Mouse (Mus musculus): ENCODE measurements around the gene Olfr9. TPM values are rescaled to one million over a fixed set of nuclear protein-coding genes. Genes with fewer than 3 reads are reported as not detected.
"Not testable (repeated sequence)": the region's sequence is repeated elsewhere in the genome, so short reads cannot be mapped to it uniquely, and the experiment has no call there.

Gene Olfr9
- polyA plus RNA-seq, 1 experiment = not detected

- TF ChIP-seq POLR2A (IDR thresholded peaks at IDR 0.05; ENCODE audit: borderline replicate concordance, low read depth, low read length) (no peak), CTCF (IDR thresholded peaks at IDR 0.05; ENCODE audit: low read depth, low read length) (no peak)
- Histone ChIP-seq H3K27ac (ENCODE audit: insufficient read depth, low read depth, low read length) (no peak overlapping the region), H3K4me3 (ENCODE audit: insufficient read depth, low read length) (no peak overlapping the region), H3K4me1 (ENCODE audit: control insufficient read depth, insufficient read depth, low read length) (no peaks in the 10 kb centered on the region)
Measured at GRCm38 (mm10) chr10:128996523-128997040, 7.4 kb downstream of the Olfr9 start.

- H3K4me3 ChIP-seq (ENCODE audit: insufficient read depth, low read length) = no peak overlapping the region
- TF ChIP-seq POLR2A (IDR thresholded peaks at IDR 0.05; ENCODE audit: borderline replicate concordance, low read depth, low read length) = no peak
- no peak for TF ChIP-seq CTCF (IDR thresholded peaks at IDR 0.05; ENCODE audit: low read depth, low read length)
- H3K27ac ChIP-seq (ENCODE audit: insufficient read depth, low read depth, low read length) = no peak overlapping the region
- peaks cover 8% of the 10 kb centered on the region for H3K4me1 ChIP-seq (ENCODE audit: control insufficient read depth, insufficient read depth, low read length)
Measured at GRCm38 (mm10) chr10:129004032-129004920, 15.0 kb downstream of the Olfr9 start.

- TF ChIP-seq CTCF (IDR thresholded peaks at IDR 0.05; ENCODE audit: low read depth, low read length) (no peak), POLR2A (IDR thresholded peaks at IDR 0.05; ENCODE audit: borderline replicate concordance, low read depth, low read length) (no peak)
- H3K4me3 ChIP-seq (ENCODE audit: insufficient read depth, low read length) = no peak within 1 kb of the TSS
- no peaks in the 10 kb centered on the region for H3K4me1 ChIP-seq (ENCODE audit: control insufficient read depth, insufficient read depth, low read length)
- no peak within 1 kb of the TSS for H3K27ac ChIP-seq (ENCODE audit: insufficient read depth, low read depth, low read length)
Measured at GRCm38 (mm10) chr10:129010288-129010841, 21.1 kb downstream of the Olfr9 start, which contains the start of gene Olfr763. Olfr763 (plus strand) TSS chr10:129010791.

GRCm38 (mm10) chr10:129011511-129011910, 22.3 kb downstream of the Olfr9 start:
- not testable (repeated sequence) for H3K27ac ChIP-seq (ENCODE audit: insufficient read depth, low read depth, low read length); H3K4me1 ChIP-seq (ENCODE audit: control insufficient read depth, insufficient read depth, low read length); H3K4me3 ChIP-seq (ENCODE audit: insufficient read depth, low read length)

GRCm38 (mm10) chr10:129014477-129014876, 25.2 kb downstream of the Olfr9 start:
- Histone ChIP-seq H3K4me1 (ENCODE audit: control insufficient read depth, insufficient read depth, low read length) (no peaks in the 10 kb centered on the region), H3K27ac (ENCODE audit: insufficient read depth, low read depth, low read length) (no peak overlapping the region), H3K4me3 (ENCODE audit: insufficient read depth, low read length) (no peak overlapping the region)
- TF ChIP-seq POLR2A (IDR thresholded peaks at IDR 0.05; ENCODE audit: borderline replicate concordance, low read depth, low read length) = no peak
- no peak for TF ChIP-seq CTCF (IDR thresholded peaks at IDR 0.05; ENCODE audit: low read depth, low read length)

DNA sequence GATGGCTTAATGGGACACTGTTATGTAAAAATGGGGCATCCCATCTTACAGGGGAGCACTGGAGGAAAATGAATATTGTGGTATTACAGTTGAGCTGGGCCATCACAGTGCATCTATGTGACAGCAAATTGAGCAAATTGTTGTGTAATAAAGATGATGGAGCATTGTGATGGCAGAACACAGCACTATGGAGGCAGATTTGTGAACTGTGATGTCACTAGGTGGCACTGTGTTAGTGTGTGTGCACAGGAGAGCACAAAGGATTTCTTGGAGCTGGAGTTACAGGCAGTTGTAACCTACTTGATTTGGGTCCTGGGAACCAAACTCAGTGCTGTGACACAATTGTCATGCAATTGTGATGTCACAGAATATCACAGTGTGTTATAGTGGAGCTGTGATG, 34.1 kb downstream of the Olfr9 start:
- Histone ChIP-seq H3K4me1 (ENCODE audit: control insufficient read depth, insufficient read depth, low read length) (no peaks in the 10 kb centered on the region), H3K4me3 (ENCODE audit: insufficient read depth, low read length) (no peak overlapping the region), H3K27ac (ENCODE audit: insufficient read depth, low read depth, low read length) (no peak overlapping the region)
- TF ChIP-seq CTCF (IDR thresholded peaks at IDR 0.05; ENCODE audit: low read depth, low read length) (no peak), POLR2A (IDR thresholded peaks at IDR 0.05; ENCODE audit: borderline replicate concordance, low read depth, low read length) (no peak)

DNA sequence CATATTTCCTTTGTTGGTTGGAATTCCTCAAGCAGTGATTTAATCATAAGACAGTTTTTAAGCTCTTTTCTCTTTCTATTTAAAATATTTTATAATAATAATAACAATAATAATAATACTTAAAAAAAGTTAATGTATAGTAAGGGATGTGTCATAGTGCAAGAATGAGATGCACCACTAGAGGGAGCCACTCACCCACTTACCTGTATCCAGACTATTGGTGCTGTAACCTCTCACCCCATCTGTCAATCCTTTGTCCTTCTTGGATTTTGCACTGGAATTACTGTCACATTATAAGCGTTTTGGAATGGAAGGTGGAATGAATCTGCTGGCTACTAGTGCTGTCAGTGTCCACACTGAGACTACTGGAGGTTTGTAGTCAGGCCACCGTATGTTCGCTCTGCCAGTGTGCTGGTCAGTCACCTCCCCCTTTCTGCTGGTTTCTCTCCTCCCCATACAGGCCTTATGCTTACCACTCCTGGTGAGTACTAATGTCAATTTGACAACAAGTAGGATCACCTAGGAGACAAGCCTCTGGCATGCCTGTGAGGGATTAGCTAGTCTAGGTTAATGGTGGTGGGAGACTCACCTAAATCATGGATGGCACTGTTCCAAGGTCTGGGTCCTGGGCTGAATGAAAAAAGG, 36.9 kb downstream of the Olfr9 start:
- no peak for TF ChIP-seq POLR2A (IDR thresholded peaks at IDR 0.05; ENCODE audit: borderline replicate concordance, low read depth, low read length)
- no peak for TF ChIP-seq CTCF (IDR thresholded peaks at IDR 0.05; ENCODE audit: low read depth, low read length)
- no peak overlapping the region for H3K27ac ChIP-seq (ENCODE audit: insufficient read depth, low read depth, low read length)

GRCm38 (mm10) chr10:129028343-129028742, 39.1 kb downstream of the Olfr9 start:
- no peak overlapping the region for H3K4me3 ChIP-seq (ENCODE audit: insufficient read depth, low read length)
- TF ChIP-seq CTCF (IDR thresholded peaks at IDR 0.05; ENCODE audit: low read depth, low read length) (no peak), POLR2A (IDR thresholded peaks at IDR 0.05; ENCODE audit: borderline replicate concordance, low read depth, low read length) (no peak)
- H3K4me1 ChIP-seq (ENCODE audit: control insufficient read depth, insufficient read depth, low read length) = no peaks in the 10 kb centered on the region
- no peak overlapping the region for H3K27ac ChIP-seq (ENCODE audit: insufficient read depth, low read depth, low read length)

More for the DNA sequence above, 36.9 kb downstream of the Olfr9 start:
- no peaks in the 10 kb centered on the region for H3K4me1 ChIP-seq (ENCODE audit: control insufficient read depth, insufficient read depth, low read length)
- no peak overlapping the region for H3K4me3 ChIP-seq (ENCODE audit: insufficient read depth, low read length)

GRCm38 (mm10) chr10:129039796-129040195, 50.6 kb downstream of the Olfr9 start, which contains the start of gene Olfr764-ps1:
Olfr764-ps1 (minus strand) TSS chr10:129039896.
- Histone ChIP-seq H3K4me1 (ENCODE audit: control insufficient read depth, insufficient read depth, low read length) (no peaks in the 10 kb centered on the region), H3K27ac (ENCODE audit: insufficient read depth, low read depth, low read length) (no peak within 1 kb of the TSS), H3K4me3 (ENCODE audit: insufficient read depth, low read length) (no peak within 1 kb of the TSS)
- TF ChIP-seq POLR2A (IDR thresholded peaks at IDR 0.05; ENCODE audit: borderline replicate concordance, low read depth, low read length) (no peak), CTCF (IDR thresholded peaks at IDR 0.05; ENCODE audit: low read depth, low read length) (no peak)

Other genes with a start within 250 kb of the Olfr9 start
- gene Dgka, start 244.6 kb upstream of the Olfr9 start, polyA plus RNA-seq (2012; ENCODE audit: insufficient read depth, insufficient read length, missing spikeins) = 26.1 and 29.6 TPM in 2 replicates
- 26.1 and 33.8 TPM in 2 replicates for gene Pym1, start 241.5 kb upstream of the Olfr9 start, polyA plus RNA-seq (2012; ENCODE audit: insufficient read depth, insufficient read length, missing spikeins)
- 26.8 and 28.3 TPM in 2 replicates for gene Mmp19, start 198.5 kb upstream of the Olfr9 start, polyA plus RNA-seq (2012; ENCODE audit: insufficient read depth, insufficient read length, missing spikeins)
- gene Dnajc14, start 185.4 kb upstream of the Olfr9 start, polyA plus RNA-seq (2012; ENCODE audit: insufficient read depth, insufficient read length, missing spikeins) = 65.2 and 65.7 TPM in 2 replicates
- gene Tmem198b, start 185.1 kb upstream of the Olfr9 start, polyA plus RNA-seq (2012; ENCODE audit: insufficient read depth, insufficient read length, missing spikeins) = 14.3 and 18.0 TPM in 2 replicates
- gene Sarnp, start 172.1 kb upstream of the Olfr9 start, polyA plus RNA-seq (2012; ENCODE audit: insufficient read depth, insufficient read length, missing spikeins) = 62.2 and 81.9 TPM in 2 replicates
- 78.1 and 83.5 TPM in 2 replicates for gene Ormdl2, start 167.8 kb upstream of the Olfr9 start, polyA plus RNA-seq (2012; ENCODE audit: insufficient read depth, insufficient read length, missing spikeins)
- not detected in 2 replicates for gene Gdf11, start 97.7 kb upstream of the Olfr9 start, polyA plus RNA-seq (2012; ENCODE audit: insufficient read depth, insufficient read length, missing spikeins)
- gene Cd63, start 88.4 kb upstream of the Olfr9 start, polyA plus RNA-seq (2012; ENCODE audit: insufficient read depth, insufficient read length, missing spikeins) = 751 and 791 TPM in 2 replicates
- gene Rdh5, start 66.5 kb upstream of the Olfr9 start, polyA plus RNA-seq (2012; ENCODE audit: insufficient read depth, insufficient read length, missing spikeins) = 4.6 and 7.5 TPM in 2 replicates
- gene Bloc1s1, start 65.4 kb upstream of the Olfr9 start, polyA plus RNA-seq (2012; ENCODE audit: insufficient read depth, insufficient read length, missing spikeins) = 125 TPM in 2 replicates
- gene Itga7, start 55.6 kb upstream of the Olfr9 start, polyA plus RNA-seq (2012; ENCODE audit: insufficient read depth, insufficient read length, missing spikeins) = 0.17 TPM in 1 of 2 replicates, not detected in the other
- gene Mettl7b, start 28.4 kb upstream of the Olfr9 start, polyA plus RNA-seq (2012; ENCODE audit: insufficient read depth, insufficient read length, missing spikeins) = not detected in 2 replicates
- not detected in 2 replicates for gene Olfr763, start 21.4 kb downstream of the Olfr9 start, polyA plus RNA-seq (2012; ENCODE audit: insufficient read depth, insufficient read length, missing spikeins)
- gene Olfr764-ps1, start 50.5 kb downstream of the Olfr9 start, polyA plus RNA-seq (2012; ENCODE audit: insufficient read depth, insufficient read length, missing spikeins) = not detected in 2 replicates
- gene Olfr765, start 60.6 kb downstream of the Olfr9 start, polyA plus RNA-seq (2012; ENCODE audit: insufficient read depth, insufficient read length, missing spikeins) = not detected in 2 replicates
- not detected in 2 replicates for gene Olfr766-ps1, start 79.5 kb downstream of the Olfr9 start, polyA plus RNA-seq (2012; ENCODE audit: insufficient read depth, insufficient read length, missing spikeins)
- not detected in 2 replicates for gene Olfr767, start 93.5 kb downstream of the Olfr9 start, polyA plus RNA-seq (2012; ENCODE audit: insufficient read depth, insufficient read length, missing spikeins)
- not detected in 2 replicates for gene Olfr768, start 109.9 kb downstream of the Olfr9 start, polyA plus RNA-seq (2012; ENCODE audit: insufficient read depth, insufficient read length, missing spikeins)
- gene Olfr769, start 128.4 kb downstream of the Olfr9 start, polyA plus RNA-seq (2012; ENCODE audit: insufficient read depth, insufficient read length, missing spikeins) = not detected in 2 replicates
- not detected in 2 replicates for gene Olfr770, start 149.6 kb downstream of the Olfr9 start, polyA plus RNA-seq (2012; ENCODE audit: insufficient read depth, insufficient read length, missing spikeins)
- gene Olfr771, start 175.3 kb downstream of the Olfr9 start, polyA plus RNA-seq (2012; ENCODE audit: insufficient read depth, insufficient read length, missing spikeins) = not detected in 2 replicates
- gene Olfr772, start 188.5 kb downstream of the Olfr9 start, polyA plus RNA-seq (2012; ENCODE audit: insufficient read depth, insufficient read length, missing spikeins) = not detected in 2 replicates
- gene Olfr773, start 198.0 kb downstream of the Olfr9 start, polyA plus RNA-seq (2012; ENCODE audit: insufficient read depth, insufficient read length, missing spikeins) = not detected in 2 replicates
- gene Olfr774, start 246.8 kb downstream of the Olfr9 start, polyA plus RNA-seq (2012; ENCODE audit: insufficient read depth, insufficient read length, missing spikeins) = not detected in 2 replicates